In the genomic region with DNA sequence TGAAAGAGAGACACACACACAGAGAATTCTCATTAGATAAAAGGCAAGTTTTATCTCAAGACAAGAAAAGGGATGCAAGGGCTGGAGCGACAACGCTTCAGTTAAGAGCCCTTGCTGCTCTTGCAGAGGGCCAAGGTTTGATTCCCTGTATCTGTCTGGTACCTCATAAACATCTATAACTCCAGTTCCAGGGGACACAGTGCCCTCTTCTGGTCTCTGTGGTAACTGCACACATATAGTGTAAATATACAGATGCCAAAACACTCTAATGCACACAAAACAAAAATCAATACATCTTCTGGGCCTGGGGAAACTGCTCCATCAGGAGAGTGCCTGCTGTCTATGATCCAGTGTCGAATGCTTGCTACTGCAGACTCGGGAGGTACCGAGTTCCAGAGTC, we compare ENCODE assay signal across 11 mouse cellular contexts.
DNase-seq lines count a peak whose midpoint lies in the region; ATAC-seq and TF ChIP-seq lines count a peak whose summit lies in the region.
"Had no signal": no experiment of that assay in that cellular context is flagged by ENCODE, and none has a peak within 500 bp of the region (broad histone marks: within the 10 kb centered on the region; RNA-seq: fewer than 3 reads in every experiment).

No protein-coding gene starts in this region.

- no peaks in the 10 kb centered on the region for H3K27me3 ChIP-seq in kidney, embryonic 14.5 days (ENCODE audit: control insufficient read depth, insufficient read depth, low read length)
- no peaks in the 10 kb centered on the region for H3K27me3 ChIP-seq in thymus, adult 2 months (ENCODE audit: control insufficient read depth, insufficient read depth, low read length)
- H3K27me3 ChIP-seq: forebrain, embryonic 13.5 days had no signal

- TF ChIP-seq POLR2A in thymus, adult 2 months (IDR thresholded peaks at IDR 0.05; ENCODE audit: control insufficient read depth, extremely low read depth, insufficient read depth, low read length, poor library complexity), result no peak

- H3K9me3 ChIP-seq in kidney, embryonic 14.5 days (ENCODE audit: control insufficient read depth, low read length), result no peaks in the 10 kb centered on the region
- H3K9me3 ChIP-seq: forebrain, embryonic 13.5 days had no signal

- H3K4me2 ChIP-seq in kidney, embryonic 14.5 days (replicated peaks; ENCODE audit: low read depth, low read length), result no peak overlapping the region
- H3K4me2 ChIP-seq: forebrain, embryonic 13.5 days had no signal

- 93% methylated on average over 5 of the region's 5 CpGs for WGBS in kidney, embryonic 14.5 days
- WGBS in thymus, adult 2 months, result 95% methylated on average over 5 of the region's 5 CpGs

- ATAC-seq in cerebellum, adult (ENCODE audit: insufficient number of reproducible peaks, low FRiP score, low TSS enrichment), result no peak
- ATAC-seq in kidney, embryonic 14.5 days (ENCODE audit: low FRiP score, low TSS enrichment), result no peak
- ATAC-seq: forebrain, embryonic 13.5 days had no signal

- TF ChIP-seq CTCF in thymus, adult 2 months (IDR thresholded peaks at IDR 0.05; ENCODE audit: borderline replicate concordance, control insufficient read depth, extremely low read depth, insufficient read depth, low read length, poor library complexity), result no peak

- H3K27ac ChIP-seq in kidney, embryonic 14.5 days (ENCODE audit: low read depth, low read length), result no peak overlapping the region
- no peak overlapping the region for H3K27ac ChIP-seq in thymus, adult 2 months (ENCODE audit: control insufficient read depth, insufficient read depth, low read length)
- H3K27ac ChIP-seq: forebrain, embryonic 13.5 days had no signal

- peak; percentile 17 to 24 for DNase-seq in cerebellum, postnatal 10 days
- peak; percentile 24 for DNase-seq in kidney, postnatal 10 days
- peak; percentile 3 for DNase-seq in thymus, adult 2 months
- no peak for DNase-seq in thymus, postnatal 36 days
- DNase-seq in mesoderm, embryonic 11.5 days (ENCODE audit: low read depth, low spot score), result peak; percentile 14
- DNase-seq in yolk sac, embryonic 10.5 days (ENCODE audit: low spot score), result no peak
- DNase-seq: cerebellum, postnatal 36 days; lung, adult 2 months had no signal

- no peaks in the 10 kb centered on the region for H3K4me1 ChIP-seq in kidney, embryonic 14.5 days (ENCODE audit: control insufficient read depth, insufficient read depth, low read length)
- no peaks in the 10 kb centered on the region for H3K4me1 ChIP-seq in thymus, adult 2 months (replicated peaks; ENCODE audit: control insufficient read depth, insufficient read depth, low read length)
- H3K4me1 ChIP-seq: forebrain, embryonic 13.5 days had no signal

- no peak overlapping the region for H3K4me3 ChIP-seq in kidney, embryonic 14.5 days (ENCODE audit: low read length)
- H3K4me3 ChIP-seq in thymus, adult 2 months (ENCODE audit: control insufficient read depth, insufficient read depth, low read length), result no peak overlapping the region
- H3K4me3 ChIP-seq: forebrain, embryonic 13.5 days had no signal

- H3K9ac ChIP-seq in kidney, embryonic 14.5 days (ENCODE audit: low read depth, low read length), result no peak overlapping the region
- H3K9ac ChIP-seq: forebrain, embryonic 13.5 days had no signal

- no peaks in the 10 kb centered on the region for H3K36me3 ChIP-seq in kidney, embryonic 14.5 days (ENCODE audit: control insufficient read depth, insufficient read depth, low read length)
- H3K36me3 ChIP-seq in thymus, adult 2 months (ENCODE audit: control insufficient read depth, insufficient read depth, low read length), result no peaks in the 10 kb centered on the region

Comparison
In these comparisons a context has a peak if more than half of its experiments do, and no peak if none do; other contexts are left out.
1. DNase-seq: peak in cerebellum, postnatal 10 days (2 of 2), kidney, postnatal 10 days (single experiment), thymus, adult 2 months (single experiment) and mesoderm, embryonic 11.5 days (single experiment); none in thymus, postnatal 36 days (0 of 2) and yolk sac, embryonic 10.5 days (single experiment).